Mouse (Mus musculus): Measurements from ENCODE around the gene Cers5.

DNA sequence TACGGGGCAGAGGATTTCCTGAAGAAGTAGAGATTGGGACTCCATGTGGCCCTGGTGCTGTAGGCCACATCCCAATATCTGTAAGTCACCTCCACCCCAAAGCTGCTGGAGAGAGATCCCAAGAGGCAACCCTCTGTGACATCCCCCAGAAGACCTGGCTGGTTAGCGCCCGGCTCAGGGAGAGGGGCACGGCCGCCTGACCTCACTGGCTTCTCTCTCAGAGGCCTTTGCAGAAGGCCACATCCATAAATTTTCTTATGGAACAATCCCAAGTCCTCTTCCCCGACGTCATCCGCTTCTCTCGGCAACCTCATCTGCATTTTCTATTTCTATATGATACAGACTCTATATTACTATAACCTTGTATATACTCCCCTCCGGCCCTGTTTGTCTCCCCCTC is 73.0 kb downstream of the Cers5 start:
- TF ChIP-seq CTCF (IDR thresholded peaks at IDR 0.05; ENCODE audit: control insufficient read depth, insufficient read depth, insufficient replicate concordance, low read depth, low read length), result no peak
- TF ChIP-seq POLR2A (IDR thresholded peaks at IDR 0.05; ENCODE audit: control insufficient read depth, low read depth, low read length), result no peak
